Mouse (Mus musculus) G1E (cell line): Measurements from ENCODE around the gene Insr.

Experiments
- CTCF ChIP-seq: IDR thresholded peaks from 2 replicates; pipeline ENCODE4 v1.5.1; 2012; ENCODE audit warnings: low read depth, low read length, inconsistent platforms, mixed read lengths
- GATA1 ChIP-seq: IDR thresholded peaks from 2 replicates; pipeline ENCODE4 v1.6.1; 2012; ENCODE audit warnings: borderline replicate concordance, low read length, inconsistent platforms, mixed read lengths
- GATA2 ChIP-seq: IDR thresholded peaks from 2 replicates; pipeline ENCODE4 v1.6.1; 2012; ENCODE audit warnings: low read depth, low read length, inconsistent platforms, borderline replicate concordance
- POLR2AphosphoS5 ChIP-seq: IDR thresholded peaks from 2 replicates; pipeline ENCODE4 v1.6.1; 2012; ENCODE audit warnings: low read depth, low read length, inconsistent platforms; ENCODE audit not compliant: insufficient replicate concordance
- TAL1 ChIP-seq: conservative IDR thresholded peaks from 2 replicates; pipeline ENCODE4 v1.6.1; 2012; ENCODE audit warnings: low read depth, low read length, inconsistent platforms, mixed read lengths

DNA sequence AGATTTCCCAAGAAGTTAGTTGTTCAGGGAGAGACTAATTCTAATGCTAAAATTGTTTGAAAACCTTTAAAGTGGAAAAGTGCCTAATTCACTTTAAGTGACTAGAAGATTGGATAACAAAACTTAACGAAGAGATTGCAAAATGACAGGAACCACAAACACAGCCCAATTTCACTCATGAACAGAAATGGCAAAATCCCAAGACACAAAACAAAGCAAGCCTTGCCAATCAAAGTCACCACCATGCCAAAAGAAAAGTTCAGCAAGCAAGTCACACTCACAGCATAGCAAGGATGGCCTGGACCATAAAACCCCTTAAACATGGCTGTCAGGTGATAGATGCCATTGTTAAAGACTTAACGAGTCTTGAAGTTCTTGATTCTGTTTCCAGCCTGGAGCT lies 29.5 kb downstream of the Insr start:
- TF ChIP-seq CTCF (no peak), POLR2AphosphoS5 (no peak), GATA1 (no peak), GATA2 (no peak), TAL1 (no peak)
